22 mouse cellular contexts compared by ENCODE assay signal in the genomic region with DNA sequence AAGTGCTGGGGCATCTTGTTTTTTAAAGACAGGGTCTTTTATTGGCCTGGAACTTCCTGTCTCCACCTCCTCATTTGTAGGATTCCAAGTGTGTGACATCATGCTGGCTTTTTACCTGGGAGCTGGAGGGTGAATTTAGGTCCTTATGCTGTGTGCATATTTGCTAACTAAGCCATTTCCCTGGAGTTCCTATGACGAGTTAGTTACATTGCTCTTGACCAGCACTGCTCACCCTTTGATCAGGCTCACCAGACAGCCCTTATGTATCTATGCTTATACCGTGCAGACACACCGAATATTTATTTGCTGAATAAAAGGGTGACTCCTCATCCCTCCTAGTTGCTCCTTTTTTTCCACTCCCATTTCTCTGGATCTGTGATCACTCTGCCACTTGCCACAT. TPM values are rescaled to one million over a fixed set of nuclear protein-coding genes. Genes with fewer than 3 reads are reported as not detected.
DNase-seq lines count a peak whose midpoint lies in the region; ATAC-seq and TF ChIP-seq lines count a peak whose summit lies in the region.
"Had no signal": no experiment of that assay in that cellular context is flagged by ENCODE, and none has a peak within 500 bp of the region (broad histone marks: within the 10 kb centered on the region; RNA-seq: fewer than 3 reads in every experiment).

No protein-coding gene starts in this region.

- no peaks in the 10 kb centered on the region for H3K9me3 ChIP-seq in lung, embryonic 15.5 days
- H3K9me3 ChIP-seq in ES-E14 (ENCODE audit: control insufficient read depth, insufficient read depth, low read depth, low read length), result no peaks in the 10 kb centered on the region
- H3K9me3 ChIP-seq: embryonic facial prominence, embryonic 10.5 days; embryonic facial prominence, embryonic 12.5 days; forebrain, embryonic 13.5 days; forebrain, embryonic 15.5 days had no signal

- WGBS in lung, embryonic 15.5 days, result 50% methylated on average over 3 of the region's 3 CpGs

- peak; percentile 23; the same call in 1 of the 2 replicates for ATAC-seq in lung, embryonic 15.5 days (ENCODE audit: borderline replicate concordance, extremely low read depth, low FRiP score, low TSS enrichment)
- ATAC-seq: CD4-positive, CD25-positive, alpha-beta regulatory T cell, adult 4 months; forebrain, embryonic 13.5 days; forebrain, embryonic 15.5 days; forebrain, postnatal 0 days had no signal

- intact Hi-C loops in heart, postnatal 10 days (cut with DNase I), result no loop called here

- no peak overlapping the region for H3K9ac ChIP-seq in lung, embryonic 15.5 days
- H3K9ac ChIP-seq in ES-E14 (ENCODE audit: insufficient read depth, low read depth, low read length, poor library complexity, severe bottlenecking), result no peak overlapping the region
- H3K9ac ChIP-seq: embryonic facial prominence, embryonic 12.5 days; forebrain, embryonic 13.5 days; forebrain, embryonic 15.5 days; forebrain, postnatal 0 days had no signal

- no peak overlapping the region for H3K4me2 ChIP-seq in lung, embryonic 15.5 days
- H3K4me2 ChIP-seq: embryonic facial prominence, embryonic 12.5 days; forebrain, embryonic 13.5 days; forebrain, embryonic 15.5 days had no signal

- no peak overlapping the region for H3K27ac ChIP-seq in lung, embryonic 15.5 days
- no peak overlapping the region for H3K27ac ChIP-seq in ES-E14 (ENCODE audit: insufficient read depth, low read depth, low read length, poor library complexity, severe bottlenecking)
- H3K27ac ChIP-seq: embryonic facial prominence, embryonic 10.5 days; embryonic facial prominence, embryonic 12.5 days; forebrain, embryonic 13.5 days; forebrain, embryonic 15.5 days had no signal

- DNase-seq in heart, adult 11 months, result peak; percentile 68
- DNase-seq in heart, postnatal 10 days, result no peak
- no peak for DNase-seq in lung, postnatal 14 days
- DNase-seq in ES-E14 (ENCODE audit: low read depth, low spot score), result no peak
- DNase-seq: adrenal gland, adult 2 months; adrenal gland, postnatal 10 days; adrenal gland, postnatal 25 days; B cell, adult 2 months; cerebellum, adult 11-12 months; cerebellum, adult 2 months; cerebellum, adult 9-10 months; cerebellum, postnatal 10 days; cerebellum, postnatal 25 days; forebrain, postnatal 0 days had no signal

- H3K4me3 ChIP-seq in lung, embryonic 15.5 days, result no peak overlapping the region
- H3K4me3 ChIP-seq in ES-E14 (ENCODE audit: insufficient read depth in 1 of 2, low read depth in 1 of 2, low read length in 2 of 2, poor library complexity in 1 of 2, severe bottlenecking in 1 of 2), result no peak overlapping the region
- H3K4me3 ChIP-seq: embryonic facial prominence, embryonic 10.5 days; embryonic facial prominence, embryonic 12.5 days; forebrain, embryonic 13.5 days; forebrain, embryonic 15.5 days had no signal

- in situ Hi-C loops in ES-E14 (cut with MboI; ENCODE audit: low sequenced_read_pairs in 2 of 2, unreplicated experiment in 2 of 2), result no loop called here

- no peaks in the 10 kb centered on the region for H3K27me3 ChIP-seq in lung, embryonic 15.5 days
- H3K27me3 ChIP-seq: CH12.LX; embryonic facial prominence, embryonic 12.5 days; forebrain, embryonic 13.5 days; forebrain, embryonic 15.5 days had no signal

- H3K36me3 ChIP-seq in lung, embryonic 15.5 days, result no peaks in the 10 kb centered on the region
- H3K36me3 ChIP-seq in ES-E14 (ENCODE audit: control insufficient read depth, insufficient read depth, low read length, poor library complexity, severe bottlenecking), result no peaks in the 10 kb centered on the region
- H3K36me3 ChIP-seq: embryonic facial prominence, embryonic 10.5 days; embryonic facial prominence, embryonic 12.5 days; forebrain, embryonic 15.5 days had no signal

- no peaks in the 10 kb centered on the region for H3K4me1 ChIP-seq in lung, embryonic 15.5 days
- no peaks in the 10 kb centered on the region for H3K4me1 ChIP-seq in ES-E14 (ENCODE audit: control insufficient read depth in 2 of 2, insufficient read depth in 2 of 2, low read length in 2 of 2, poor library complexity in 1 of 2)
- H3K4me1 ChIP-seq: embryonic facial prominence, embryonic 10.5 days; embryonic facial prominence, embryonic 12.5 days; forebrain, embryonic 13.5 days; forebrain, embryonic 15.5 days had no signal

TF ChIP-seq in ES-E14, 5 proteins besides CTCF, POLR2A, EP300 and RAD21:
- TF ChIP-seq ZC3H11A (IDR thresholded peaks at IDR 0.05; ENCODE audit: borderline replicate concordance, low read depth, low read length) (no peak), MAFK (IDR thresholded peaks at IDR 0.05; ENCODE audit: insufficient read depth, low read depth, low read length) (0 out of 2 replicates have a peak, but pooled peaks have one; percentile 46)

RNA-seq across cellular contexts. Expression of a gene that starts 14.9 kb away (rescaled TPM):
- under 1 TPM in 1 of 2 experiments, not detected in 1; 0.12 TPM for total RNA-seq in heart, postnatal 10 days (2021)
- 0.40 and 0.60 TPM in 2 replicates for polyA plus RNA-seq in lung, embryonic 15.5 days (2015; fragmentation: Nextera tagmentation; extraction: Ambion mirVana)
- 0.05 TPM in 1 of 2 replicates, not detected in the other for total RNA-seq in ES-E14 (2012; rRNA removed)
- total RNA-seq: adrenal gland, postnatal 25 days; CH12.LX; MEL had no signal
- polyA plus RNA-seq: adrenal gland, adult 2 months; CD4-positive, CD25-positive, alpha-beta regulatory T cell, adult 4 months; embryonic facial prominence, embryonic 10.5 days; embryonic facial prominence, embryonic 12.5 days had no signal

RNA-seq across cellular contexts. Expression of a gene that starts 22.0 kb away (rescaled TPM):
- total RNA-seq in heart, postnatal 10 days (2021), result 10 to 100 TPM; 14.9 to 17.2 TPM
- 42.5 and 43.7 TPM in 2 replicates for polyA plus RNA-seq in lung, embryonic 15.5 days (2015; fragmentation: Nextera tagmentation; extraction: Ambion mirVana)
- total RNA-seq in ES-E14 (2012; rRNA removed), result 7.2 and 9.6 TPM in 2 replicates
- total RNA-seq: CH12.LX, MEL had no signal
